Mouse (Mus musculus): ENCODE measurements around the gene Donson. TPM values are rescaled to one million over a fixed set of nuclear protein-coding genes. Genes with fewer than 3 reads are reported as not detected.

Gene Donson
- total RNA-seq (2012; rRNA removed) = 62.5 and 63.2 TPM in 2 replicates
- total RNA-seq (2014; rRNA removed) = 63.9 and 71.5 TPM in 2 replicates
- 47.6 and 51.9 TPM in 2 replicates for polyA plus RNA-seq (2012; ENCODE audit: insufficient read length, low read depth)

DNA sequence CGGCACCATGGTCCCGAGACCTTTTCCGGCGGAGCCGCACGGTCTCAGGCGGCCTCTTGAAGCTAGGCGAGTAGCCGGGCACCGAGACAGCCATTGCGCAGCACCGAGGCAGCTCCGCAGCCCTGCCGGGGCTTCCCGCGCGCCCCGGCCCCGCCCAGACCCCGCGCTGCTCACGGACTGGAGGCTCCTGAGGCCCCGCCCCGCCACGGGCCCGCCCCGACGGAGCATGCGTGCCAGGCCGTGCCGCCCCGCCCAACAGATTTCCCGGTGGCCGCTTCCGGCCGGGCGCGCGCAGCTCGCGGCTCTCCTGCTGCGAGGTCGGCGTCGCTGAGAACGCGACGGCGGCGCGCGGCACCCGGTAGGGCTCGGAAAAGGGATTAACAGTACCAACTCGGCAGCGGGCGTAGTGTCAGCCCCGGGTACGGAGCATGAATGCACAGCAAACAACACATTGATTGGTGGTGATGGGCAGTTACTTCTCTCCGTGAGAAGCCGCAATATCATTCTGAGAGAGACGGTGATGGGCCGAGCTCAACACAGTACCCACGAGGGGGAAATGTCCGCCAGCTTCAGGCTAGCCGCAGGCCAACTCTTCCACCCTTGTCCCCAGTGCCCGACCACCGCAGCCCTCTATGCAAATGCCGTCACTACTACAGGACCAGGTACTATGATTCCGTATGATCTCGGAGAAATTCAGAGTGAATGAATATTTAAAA, at the start of gene Donson:
Gene Donson, minus strand, starts transcription at position 152 of the 716 bp plus-strand sequence.
- Histone ChIP-seq H3K9ac (ENCODE audit: insufficient read depth, low read depth) (peak within 1 kb of the TSS; percentile 84), H3K27ac (ENCODE audit: insufficient read depth, low read depth) (peak within 1 kb of the TSS; percentile 93), H3K4me3 (replicated peaks in 1 of 3; ENCODE audit: low read depth in 2 of 3, low read length in 2 of 3, poor library complexity in 1 of 3) (peak within 1 kb of the TSS; percentile 59 to 97 (median 87)), H3K79me2 (replicated peaks; ENCODE audit: control insufficient read depth, extremely low read depth, insufficient read depth, poor library complexity, severe bottlenecking) (peaks cover 33% of the 10 kb centered on the region), H3K27me3 (replicated peaks) (no peaks in the 10 kb centered on the region), H3K4me1 (ENCODE audit: control insufficient read depth in 1 of 2, insufficient read depth in 2 of 2) (peaks cover 10 to 54% of the 10 kb centered on the region in 2 experiments), H3K4me2 (ENCODE audit: insufficient read depth, low read depth, poor library complexity, severe bottlenecking) (peak within 1 kb of the TSS; percentile 100), H3K9me3 (replicated peaks; ENCODE audit: low read length) (no peaks in the 10 kb centered on the region), H3K36me3 (replicated peaks in 1 of 2; ENCODE audit: control insufficient read depth in 1 of 2, insufficient read depth in 1 of 2, low read length in 1 of 2) (peaks cover 36 to 57% of the 10 kb centered on the region in 2 experiments)
- DNase-seq (ENCODE audit: extremely low read depth) = peak; percentile 94
- dilution Hi-C loops (cut with MboI; ENCODE audit: extremely low pct_ligation_motif_present, extremely low pct_unique_long_range_greater_than_20kb, low sequenced_read_pairs) (no loop called here), in situ Hi-C loops (cut with MboI; ENCODE audit: low pct_ligation_motif_present, low pct_unique_long_range_greater_than_20kb, low sequenced_read_pairs) (no loop called here)
- TF ChIP-seq TCF12 (IDR thresholded peaks at IDR 0.05; ENCODE audit: low read depth, low read length) = peak; percentile 71; the same call in 1 of the 2 replicates
- TF ChIP-seq RCOR1 (conservative IDR thresholded peaks at IDR 0.05; ENCODE audit: low read depth, low read length) = peak; percentile 43
- peak; percentile 74 for TF ChIP-seq MAX (IDR thresholded peaks at IDR 0.05; ENCODE audit: low read length)
- TF ChIP-seq USF1 (IDR thresholded peaks at IDR 0.05; ENCODE audit: low read depth, low read length) = no peak
- 0 out of 2 replicates have a peak, but pooled peaks have one; percentile 63 for TF ChIP-seq MYC (IDR thresholded peaks at IDR 0.05; ENCODE audit: low read depth, low read length)
- peak; percentile 78 for TF ChIP-seq MXI1 (IDR thresholded peaks at IDR 0.05; ENCODE audit: low read depth, low read length)
- TF ChIP-seq MAFK (IDR thresholded peaks at IDR 0.05; ENCODE audit: insufficient replicate concordance, low read length) = no peak
- no peak; the same call in 1 of the 2 replicates for TF ChIP-seq SMC3 (IDR thresholded peaks at IDR 0.05; ENCODE audit: low read depth, low read length)
- TF ChIP-seq CHD1 (IDR thresholded peaks at IDR 0.05; ENCODE audit: low read depth, low read length) = no peak; the same call in 1 of the 2 replicates
- TF ChIP-seq PAX5 (IDR thresholded peaks at IDR 0.05; ENCODE audit: low read length) = no peak
- TF ChIP-seq USF2 (conservative IDR thresholded peaks at IDR 0.05; ENCODE audit: low read depth, low read length) = no peak
- no peak for TF ChIP-seq ZC3H11A (IDR thresholded peaks at IDR 0.05; ENCODE audit: low read depth, low read length)
- no peak for TF ChIP-seq ZKSCAN1 (IDR thresholded peaks at IDR 0.05; ENCODE audit: borderline replicate concordance, low read depth, low read length)
- peak; percentile 52 for TF ChIP-seq IRF4 (IDR thresholded peaks at IDR 0.05; ENCODE audit: low read depth, low read length)
- TF ChIP-seq KAT2A (IDR thresholded peaks at IDR 0.05; ENCODE audit: insufficient replicate concordance, low read length) = 0 out of 2 replicates have a peak, but pooled peaks have one; percentile 51
- TF ChIP-seq MEF2A (IDR thresholded peaks at IDR 0.05; ENCODE audit: borderline replicate concordance, low read depth, low read length) = peak; percentile 21; the same call in 1 of the 2 replicates
- TF ChIP-seq HCFC1 (IDR thresholded peaks at IDR 0.05; ENCODE audit: low read depth, low read length) = peak; percentile 55; the same call in 1 of the 2 replicates
- 0 out of 2 replicates have a peak, but pooled peaks have one; percentile 18 for TF ChIP-seq TBP (conservative IDR thresholded peaks at IDR 0.05; ENCODE audit: low read depth, low read length)
- no peak for TF ChIP-seq E2F4 (IDR thresholded peaks at IDR 0.05; ENCODE audit: insufficient replicate concordance, low read depth, low read length)
- TF ChIP-seq ELF1 (IDR thresholded peaks at IDR 0.05; ENCODE audit: low read depth, low read length) = peak; percentile 92
- TF ChIP-seq BHLHE40 (IDR thresholded peaks at IDR 0.05; ENCODE audit: low read depth, low read length) = peak; percentile 56; the same call in 1 of the 2 replicates
- TF ChIP-seq JUND (conservative IDR thresholded peaks at IDR 0.05; ENCODE audit: low read depth, low read length) = no peak
- TF ChIP-seq JUN (IDR thresholded peaks at IDR 0.05; ENCODE audit: insufficient read depth, low read depth, low read length) = no peak
- peak; percentile 86; the same call in 1 of the 2 replicates for TF ChIP-seq NELFE (IDR thresholded peaks at IDR 0.05; ENCODE audit: low read depth, low read length)
- peak; percentile 86 for TF ChIP-seq NRF1 (IDR thresholded peaks at IDR 0.05; ENCODE audit: low read depth, low read length)
- TF ChIP-seq ZMIZ1 (IDR thresholded peaks at IDR 0.05; ENCODE audit: low read depth, low read length) = peak; percentile 90; the same call in 1 of the 2 replicates
- no peak for TF ChIP-seq RAD21 (IDR thresholded peaks at IDR 0.05; ENCODE audit: low read depth, low read length)
- TF ChIP-seq ZNF384 (IDR thresholded peaks at IDR 0.05; ENCODE audit: low read depth, low read length) = no peak
- peak; percentile 50; the same call in 1 of the 2 replicates for TF ChIP-seq UBTF (IDR thresholded peaks at IDR 0.05; ENCODE audit: low read depth, low read length)
- no peak for TF ChIP-seq GABPA (IDR thresholded peaks at IDR 0.05; ENCODE audit: insufficient replicate concordance, low read depth, low read length)
- TF ChIP-seq POLR2AphosphoS2 (IDR thresholded peaks at IDR 0.05; ENCODE audit: low read depth, low read length) = peak; percentile 91
- TF ChIP-seq CHD2 (IDR thresholded peaks at IDR 0.05; ENCODE audit: low read length) = peak; percentile 31; the same call in 1 of the 2 replicates
- peak; percentile 91 for TF ChIP-seq POLR2A (IDR thresholded peaks at IDR 0.05; ENCODE audit: low read depth, low read length)
- no peak; a peak in 1 of 4 replicates for TF ChIP-seq CTCF (conservative IDR thresholded peaks at IDR 0.05 in 1 of 2, IDR thresholded peaks at IDR 0.05 in 1 of 2; ENCODE audit: low read depth in 2 of 2, low read length in 2 of 2)
- peak; percentile 32; the same call in 1 of the 2 replicates for TF ChIP-seq SIN3A (IDR thresholded peaks at IDR 0.05; ENCODE audit: low read length)
- no peak for TF ChIP-seq EP300 (IDR thresholded peaks at IDR 0.05; ENCODE audit: low read length)
- TF ChIP-seq ETS1 (conservative IDR thresholded peaks at IDR 0.05; ENCODE audit: low read depth, low read length) = 0 out of 2 replicates have a peak, but pooled peaks have one; percentile 20

Measured in CH12.LX (cell line).